Mouse (Mus musculus): ENCODE results near the gene Ptprt. TPM values are rescaled to one million over a fixed set of nuclear protein-coding genes. Genes with fewer than 3 reads are reported as not detected.
A peak's percentile ranks its signal among the peaks of the same experiment; 100 is the strongest.

Gene Ptprt
- total RNA-seq, 2 experiments from 2014 or later, result 49.0 to 53.2 TPM

DNA sequence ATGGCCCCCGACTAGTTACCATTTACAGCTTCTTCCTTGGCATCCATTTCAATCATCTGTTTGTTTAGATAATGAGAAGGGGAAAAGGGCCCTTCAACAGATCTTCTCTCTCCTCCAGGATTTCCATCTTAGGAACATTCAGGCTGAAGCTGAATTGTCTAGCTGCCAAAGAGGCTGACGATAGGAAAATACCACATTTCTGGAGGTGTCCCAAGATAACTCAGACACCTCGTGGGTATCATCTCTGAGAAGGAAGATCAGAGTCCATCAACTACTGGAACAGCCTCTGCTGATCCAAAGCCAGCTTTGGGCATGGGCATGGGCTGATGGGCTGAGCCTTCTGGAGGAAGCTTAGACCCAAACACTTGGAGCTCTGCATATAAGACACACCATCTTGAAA lies 242.8 kb downstream of the Ptprt start:
- DNase-seq (ENCODE audit: low spot score in 2 of 2), result no peak

DNA sequence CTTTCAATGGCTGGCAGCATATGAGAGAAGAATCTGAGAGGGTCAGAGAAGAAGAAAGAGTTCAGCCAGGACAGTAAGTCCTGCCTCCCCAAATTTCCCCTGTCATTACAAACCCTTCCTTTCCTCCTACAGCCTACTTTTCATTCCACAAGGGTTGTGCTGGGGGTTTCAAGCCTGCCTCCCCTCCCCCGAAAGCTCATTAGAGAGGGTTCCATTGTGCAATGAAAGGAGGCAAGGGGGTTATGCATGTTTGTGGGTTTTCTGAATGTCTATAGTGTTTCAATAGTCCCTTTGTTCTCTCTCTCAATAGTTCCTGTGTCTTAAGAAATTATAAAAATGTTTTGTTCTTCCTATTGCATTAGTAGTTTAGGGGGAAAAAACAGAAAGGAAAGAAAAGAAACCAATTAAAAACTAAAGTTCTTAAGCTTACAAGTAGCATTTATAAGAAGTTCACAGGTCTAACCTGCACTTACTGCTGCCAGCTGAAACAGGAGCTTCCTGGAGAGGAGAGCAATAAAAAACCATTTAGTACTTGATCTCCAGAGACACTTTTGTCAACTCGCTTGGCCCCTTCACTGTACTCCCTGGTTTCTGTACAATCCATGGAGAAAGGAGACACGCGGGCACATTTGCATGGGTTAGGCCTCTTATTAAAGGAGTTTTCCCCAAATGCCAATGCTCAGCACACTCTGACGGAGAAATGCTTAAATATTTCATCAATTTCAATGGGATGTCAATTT lies 247.7 kb downstream of the Ptprt start:
- peak in 1 of 2 experiments; percentile 26 for DNase-seq (ENCODE audit: low spot score in 2 of 2)

DNA sequence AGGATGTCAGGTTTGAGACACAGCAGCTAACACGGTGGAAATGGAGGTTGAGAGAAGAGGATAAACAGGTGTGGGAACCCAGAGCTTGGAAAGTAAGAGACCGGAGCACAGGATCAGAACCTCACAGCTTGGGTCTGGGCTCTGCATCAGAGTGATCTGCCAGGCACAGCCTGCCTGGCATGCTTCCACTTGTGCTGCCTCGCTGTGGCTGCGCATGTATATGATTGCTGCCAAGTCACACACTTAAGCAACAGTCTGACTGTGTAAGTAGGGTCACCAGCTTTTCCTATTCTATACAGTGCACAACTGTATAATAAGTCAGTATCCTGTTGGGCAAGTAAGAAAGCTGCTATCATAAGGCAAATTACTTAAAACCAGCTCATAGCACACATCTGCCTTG lies 249.9 kb downstream of the Ptprt start:
- DNase-seq (ENCODE audit: low spot score in 2 of 2), result peak in 1 of 2 experiments; percentile 37

DNA sequence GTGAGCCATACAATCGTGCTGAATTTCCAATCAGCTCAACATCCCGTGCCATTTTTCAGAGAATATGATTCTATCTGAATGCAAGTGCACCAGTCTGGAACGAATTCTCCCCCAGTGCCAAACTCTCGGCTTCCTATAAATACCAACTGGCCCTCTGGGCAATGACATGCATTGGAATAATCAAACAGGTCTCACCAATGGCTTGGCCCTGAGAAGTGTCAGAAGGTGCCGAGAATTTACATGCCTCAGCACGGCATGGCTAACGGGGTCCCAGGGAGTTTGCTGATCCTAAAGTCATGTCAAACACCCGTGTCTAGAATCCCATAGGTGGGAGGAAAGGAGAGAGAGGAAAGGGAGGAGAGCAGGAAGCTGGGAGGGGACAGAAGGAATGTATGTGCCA lies 251.7 kb downstream of the Ptprt start:
- DNase-seq (ENCODE audit: low spot score in 2 of 2), result no peak

DNA sequence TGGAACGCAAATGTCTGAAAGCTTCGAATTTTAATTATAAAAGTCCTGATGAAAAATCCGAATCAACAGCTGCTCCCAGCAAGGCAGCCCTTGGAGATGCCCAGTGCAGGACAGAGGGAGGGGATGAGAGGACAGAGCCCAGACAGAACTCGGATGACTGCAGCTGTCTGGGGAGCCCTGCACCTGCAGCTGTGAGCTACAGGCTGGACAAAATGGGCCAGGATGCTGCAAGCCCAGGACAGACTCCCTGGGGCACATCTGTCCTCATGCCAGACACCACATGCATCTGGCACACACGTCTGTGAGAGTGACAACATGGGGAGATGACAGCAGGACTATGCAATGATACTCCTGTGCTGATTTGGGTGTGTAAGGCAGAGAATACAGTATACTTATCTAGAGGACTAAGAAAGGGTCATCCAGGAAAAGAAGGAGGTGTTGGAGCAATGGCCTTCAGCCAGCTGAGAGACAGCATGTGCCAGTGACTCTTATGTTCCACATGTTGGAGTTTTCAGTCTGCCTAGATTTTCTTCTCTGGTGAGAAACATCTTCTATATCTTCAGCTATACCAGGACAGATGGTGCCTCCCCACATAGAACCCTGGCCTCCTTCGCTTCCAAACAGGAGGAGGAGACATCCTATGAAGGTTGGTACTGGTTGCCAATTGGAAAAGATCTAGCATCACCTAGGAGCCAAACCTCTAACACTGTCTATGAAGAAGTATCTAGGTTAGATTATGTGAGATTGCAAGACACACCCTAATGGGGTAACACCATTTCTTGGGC lies 259.4 kb downstream of the Ptprt start:
- no peak for DNase-seq (ENCODE audit: low spot score in 2 of 2)

DNA sequence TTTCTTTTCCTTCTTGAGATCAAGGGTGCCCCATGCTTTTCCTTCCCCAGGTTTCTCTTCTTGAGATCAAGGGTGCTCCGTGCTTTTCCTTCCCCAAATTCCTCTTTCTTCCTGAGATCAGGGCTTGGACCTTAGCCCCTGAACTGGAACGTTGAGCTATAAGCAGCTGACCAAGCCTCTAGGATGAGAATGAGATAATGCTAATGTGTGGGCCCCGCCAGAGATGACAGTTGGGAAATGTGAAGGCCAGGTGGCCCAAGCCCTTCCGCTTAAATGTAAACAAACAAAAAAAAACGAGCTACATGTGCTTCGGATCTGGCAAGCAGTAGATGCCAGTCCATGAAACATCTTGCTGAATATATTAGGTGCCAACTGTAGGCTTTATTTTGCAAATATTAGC lies 266.3 kb downstream of the Ptprt start:
- DNase-seq (ENCODE audit: low spot score in 2 of 2), result no peak

DNA sequence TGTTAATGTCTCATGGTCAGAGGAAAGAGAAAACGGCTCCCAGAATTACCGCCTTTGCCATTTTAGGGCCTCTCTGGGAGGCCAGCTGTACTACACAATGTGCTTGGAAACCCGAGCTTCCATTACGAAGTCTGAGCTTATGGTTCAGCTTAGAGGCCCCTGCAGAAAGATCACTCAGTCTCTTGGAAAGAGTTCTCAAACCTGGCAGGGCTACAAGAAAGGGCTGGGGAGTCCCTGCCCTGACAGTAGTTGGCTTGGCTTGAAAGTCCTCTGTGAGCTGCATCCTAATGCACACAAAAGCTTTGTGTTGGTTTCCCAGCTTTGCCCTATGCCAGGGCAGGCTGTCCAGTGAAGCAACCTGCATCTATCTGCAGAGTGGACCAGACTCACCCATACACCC lies 269.1 kb downstream of the Ptprt start:
- DNase-seq (ENCODE audit: low spot score in 2 of 2), result peak in 1 of 2 experiments; percentile 37

DNA sequence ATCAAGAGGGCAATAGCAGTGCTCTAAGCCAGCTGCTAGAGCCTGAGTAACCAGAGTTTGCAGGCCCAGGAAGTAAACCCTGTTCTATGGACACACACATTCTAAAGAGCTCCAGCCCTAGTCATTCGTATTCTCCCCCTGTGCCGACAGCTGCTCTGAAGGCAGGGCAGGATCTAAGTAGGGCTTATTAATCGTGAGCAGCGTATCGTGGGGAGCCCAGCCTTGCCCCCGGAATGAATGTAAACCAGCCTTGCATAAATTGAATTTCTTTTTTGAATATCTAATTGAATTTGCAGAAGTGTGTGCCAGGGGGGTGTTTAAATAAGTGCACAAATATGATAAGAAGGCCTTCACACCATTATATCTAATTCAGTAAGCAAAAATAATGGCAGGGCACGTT lies 283.6 kb downstream of the Ptprt start:
- no peak for DNase-seq (ENCODE audit: low spot score in 2 of 2)

DNA sequence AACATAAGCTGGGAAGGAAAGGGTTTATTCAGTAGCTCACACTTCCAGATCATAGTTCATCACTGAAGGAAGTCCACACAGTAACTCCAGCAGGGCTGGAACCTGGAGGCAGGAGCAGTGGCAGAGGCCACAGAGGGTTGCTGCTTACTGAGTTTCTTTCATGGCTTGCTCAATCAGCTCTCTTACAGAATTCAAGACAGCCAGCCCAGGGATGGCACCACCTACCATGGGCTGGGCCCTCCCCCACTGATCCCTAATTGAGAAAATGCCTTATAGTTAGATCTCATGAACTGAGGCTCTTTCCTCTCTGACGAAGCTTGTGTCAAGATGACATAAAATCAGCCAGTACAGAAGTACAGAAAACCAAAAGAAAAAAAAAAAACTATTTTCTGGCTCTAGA lies 311.9 kb downstream of the Ptprt start:
- DNase-seq (ENCODE audit: low spot score in 2 of 2), result no peak

DNA sequence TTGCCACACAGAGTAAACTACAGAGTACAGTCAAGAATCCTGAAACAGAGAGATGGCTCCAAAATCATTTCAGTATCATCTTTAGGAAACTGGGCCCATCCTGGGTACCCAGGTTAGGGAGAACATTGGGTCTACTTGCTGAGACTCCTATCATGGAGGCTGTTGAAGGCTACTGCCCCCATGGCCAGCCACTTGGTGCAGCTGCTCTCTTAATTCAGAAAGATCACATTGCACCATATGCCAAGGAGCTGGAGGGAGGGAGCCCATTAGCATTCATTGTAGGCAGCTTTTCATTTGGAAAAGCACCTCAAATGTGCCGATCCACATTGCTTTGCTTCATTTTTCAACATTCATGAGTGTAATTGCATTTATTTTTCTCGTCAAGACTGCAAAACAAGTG lies 319.1 kb downstream of the Ptprt start:
- no peak for DNase-seq (ENCODE audit: low spot score in 2 of 2)

DNA sequence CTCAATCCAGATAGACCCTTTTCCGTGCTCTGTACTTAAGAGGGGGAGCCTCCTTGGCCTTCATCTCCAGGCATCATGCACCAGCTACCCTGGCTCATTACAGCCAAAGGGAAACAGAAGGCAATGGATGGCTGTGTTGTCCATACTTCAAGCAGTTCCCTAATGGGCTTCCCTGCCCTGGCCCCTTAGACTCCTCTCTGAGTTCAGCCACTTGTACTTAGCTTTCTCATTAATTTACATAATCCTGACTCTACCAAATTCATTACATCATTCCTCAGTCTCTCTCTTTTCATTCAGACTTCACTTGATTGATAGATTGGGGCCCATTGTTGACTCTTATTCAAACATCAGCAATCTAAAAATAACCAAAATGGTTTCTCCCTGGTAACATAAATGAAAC lies 320.7 kb downstream of the Ptprt start:
- no peak for DNase-seq (ENCODE audit: low spot score in 2 of 2)

DNA sequence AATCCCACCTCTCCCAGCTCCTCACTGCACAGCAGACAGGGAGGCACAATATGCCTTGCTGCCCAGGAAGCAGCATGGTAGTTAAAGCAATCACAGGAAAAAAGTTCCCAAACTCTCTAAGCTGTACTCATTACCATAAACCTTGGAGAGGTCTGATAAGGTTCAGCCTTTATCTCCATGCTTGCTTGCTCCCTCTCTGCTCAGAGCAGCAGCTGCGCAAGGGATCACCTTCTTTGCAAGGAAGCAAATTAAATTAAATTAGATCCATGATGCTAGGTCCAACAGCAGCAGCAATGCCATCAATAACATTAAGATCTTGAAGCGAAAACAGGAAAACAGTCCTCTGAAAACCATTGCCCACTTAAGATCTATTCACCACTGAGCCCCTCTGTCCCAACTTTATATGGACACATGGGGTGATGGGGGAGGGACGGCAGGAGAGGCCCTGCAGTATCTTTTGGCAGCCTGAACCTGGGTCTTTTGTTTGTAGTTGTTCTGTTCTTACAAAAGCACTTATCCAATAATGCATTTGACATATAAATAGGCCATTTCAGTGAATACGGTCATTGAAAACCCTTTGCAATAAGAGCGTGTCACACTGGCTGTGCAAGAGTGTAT lies 328.8 kb downstream of the Ptprt start:
- no peak for DNase-seq (ENCODE audit: low spot score in 2 of 2)

DNA sequence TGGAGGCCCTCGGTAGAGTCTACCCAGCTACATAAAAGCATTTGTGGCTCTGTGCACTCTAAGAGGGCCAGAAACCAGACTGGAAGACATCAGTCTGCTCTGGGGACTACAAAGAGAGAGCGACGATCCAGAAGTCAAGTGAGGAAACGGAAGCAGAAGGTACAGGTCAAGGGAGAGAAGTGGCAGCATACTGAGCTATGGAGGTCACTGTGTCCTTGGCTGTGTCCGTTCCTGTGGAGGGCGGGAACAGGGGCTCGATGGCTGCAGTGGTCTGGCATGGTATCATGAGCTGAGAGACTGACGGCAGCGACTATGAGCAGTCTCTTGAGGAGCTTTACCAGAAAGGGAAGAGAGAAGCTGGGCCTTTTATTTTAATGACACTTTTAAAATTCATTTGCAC lies 331.5 kb downstream of the Ptprt start:
- no peak for DNase-seq (ENCODE audit: low spot score in 2 of 2)

DNA sequence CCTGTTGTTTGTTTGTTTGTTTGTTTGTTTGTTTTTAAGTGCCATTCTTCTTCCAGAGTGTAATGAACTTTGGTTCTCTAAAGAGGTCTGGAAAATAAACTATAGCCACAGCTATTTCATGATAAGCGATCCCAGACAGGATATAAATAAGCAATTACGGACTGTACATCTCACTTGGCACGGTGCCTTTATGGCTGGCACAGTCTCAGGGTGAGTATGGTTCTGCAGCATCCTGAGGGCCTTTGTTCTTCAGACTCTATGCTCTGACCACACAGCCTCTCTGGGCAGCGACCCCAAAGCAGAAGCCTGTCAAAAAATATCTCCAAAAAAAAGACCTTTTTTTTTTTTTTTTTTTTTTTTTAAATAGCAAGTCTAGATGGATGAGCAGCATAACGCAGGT lies 338.5 kb downstream of the Ptprt start:
- no peak for DNase-seq (ENCODE audit: low spot score in 2 of 2)

DNA sequence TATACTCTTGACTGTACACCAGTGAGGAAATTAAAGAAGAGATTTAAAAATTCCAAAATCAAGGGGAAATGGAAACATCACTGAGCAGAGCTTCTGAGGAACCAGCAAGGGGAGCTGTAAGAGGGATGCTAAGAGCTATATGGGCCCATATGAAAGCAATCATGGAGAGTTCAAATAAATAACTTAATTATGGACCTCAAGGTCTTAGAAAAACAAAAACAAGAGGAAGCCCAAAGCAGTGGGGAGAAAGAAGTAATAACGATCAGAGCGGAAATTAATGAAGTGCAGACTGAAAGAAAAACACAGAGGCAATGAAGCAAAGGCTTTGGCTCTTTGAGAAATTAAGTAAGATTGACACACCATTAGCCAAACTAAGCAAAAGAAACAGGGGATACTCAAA lies 353.0 kb downstream of the Ptprt start:
- DNase-seq (ENCODE audit: low spot score in 2 of 2), result no peak

DNA sequence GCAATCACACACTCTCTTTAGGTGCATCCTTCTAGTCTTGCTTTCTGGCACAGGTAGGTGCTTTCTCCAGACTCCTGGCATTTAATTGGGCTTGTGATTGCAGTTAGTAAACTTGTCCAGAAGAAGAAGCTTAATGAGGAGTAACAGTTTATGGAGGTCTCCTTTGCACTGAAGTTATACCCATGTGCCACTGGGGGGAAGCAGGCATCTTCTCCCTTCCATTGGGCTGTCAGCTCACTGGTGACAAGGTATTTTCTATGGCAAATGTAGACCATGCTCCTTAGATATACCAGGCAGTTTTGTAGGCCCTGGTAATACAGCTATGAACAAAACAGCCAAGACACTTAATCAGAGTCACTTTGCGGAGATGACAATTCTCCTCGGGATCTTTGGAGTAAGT lies 366.9 kb downstream of the Ptprt start:
- DNase-seq (ENCODE audit: low spot score in 2 of 2), result no peak

DNA sequence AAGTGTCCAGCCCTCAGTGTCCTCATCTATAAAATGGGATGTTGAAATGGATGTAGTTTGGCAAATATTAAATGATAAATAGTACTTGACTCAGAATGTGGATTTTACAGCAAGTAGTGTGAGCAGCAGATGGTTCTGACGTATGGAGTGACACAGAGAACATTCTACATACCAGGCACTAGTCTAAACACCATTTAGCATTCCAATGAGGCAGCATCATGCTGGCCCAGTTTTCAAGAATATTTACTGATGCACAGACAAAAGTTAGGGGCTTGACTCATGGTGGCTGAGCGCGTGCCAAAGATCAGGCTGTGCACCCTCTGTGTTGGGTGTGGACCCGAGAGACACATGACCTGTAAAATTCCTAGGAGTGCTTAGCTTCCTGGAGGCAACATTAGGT lies 378.3 kb downstream of the Ptprt start:
- peak in 1 of 2 experiments; percentile 34 for DNase-seq (ENCODE audit: low spot score in 2 of 2)

DNA sequence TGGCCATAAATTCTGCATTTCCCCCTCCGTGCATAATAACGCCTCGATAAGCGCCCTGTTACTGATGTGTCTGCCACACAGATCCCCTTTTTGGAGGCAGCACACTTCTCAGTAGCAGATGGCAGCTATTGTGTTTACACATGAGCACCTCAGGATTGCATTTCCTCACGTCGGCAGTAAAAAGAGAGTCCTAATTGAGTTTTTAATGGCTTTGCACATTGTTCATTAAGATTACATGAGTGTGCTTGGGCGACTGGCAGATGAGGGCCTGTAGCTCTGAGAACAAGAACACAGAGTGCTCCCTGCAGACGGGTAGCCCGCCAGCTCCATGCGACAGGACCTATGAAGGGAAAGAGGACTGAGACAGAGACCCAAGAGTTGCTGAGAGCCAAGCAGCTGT lies 378.8 kb downstream of the Ptprt start:
- DNase-seq (ENCODE audit: low spot score in 2 of 2), result peak in 1 of 2 experiments; percentile 7

DNA sequence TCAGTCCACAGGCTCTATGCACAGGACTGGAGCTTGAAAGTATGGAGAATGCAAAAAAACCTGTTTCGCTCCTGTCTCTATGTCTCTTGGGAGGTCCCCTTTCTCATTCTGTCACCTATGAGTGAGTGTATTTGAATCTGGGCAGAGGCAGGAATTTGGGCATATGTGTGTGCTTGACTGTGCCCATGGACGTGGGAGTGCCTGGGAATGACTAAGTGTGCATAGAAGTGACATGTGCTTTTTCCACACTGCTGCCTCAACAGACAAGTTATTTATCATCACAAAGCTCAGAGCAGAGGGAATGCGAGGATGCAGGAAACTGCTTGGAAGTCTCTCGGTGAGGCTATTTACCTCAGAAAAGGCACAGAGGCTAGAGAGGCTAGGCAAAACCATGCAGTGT lies 387.1 kb downstream of the Ptprt start:
- peak; percentile 46 to 70 for DNase-seq (ENCODE audit: low spot score in 2 of 2)

DNA sequence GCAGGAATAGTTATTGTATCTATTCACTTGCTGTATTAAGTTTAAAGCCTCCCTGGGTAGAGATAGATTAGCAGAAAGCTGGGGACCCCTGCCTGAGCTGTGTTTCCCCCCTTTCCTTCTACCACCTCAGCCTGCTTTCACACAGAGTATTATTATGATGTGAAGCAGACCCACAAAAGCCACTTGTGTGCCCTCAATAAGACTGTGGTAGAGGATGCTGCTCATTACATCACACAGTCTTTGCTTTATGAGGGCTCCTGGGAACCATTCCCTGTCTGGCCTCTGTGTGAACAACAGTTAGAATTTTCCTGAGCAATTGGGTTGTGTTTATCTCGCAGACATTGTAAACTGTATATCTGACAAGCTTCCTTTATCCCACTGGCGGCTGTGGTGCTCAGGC lies 409.7 kb downstream of the Ptprt start:
- DNase-seq (ENCODE audit: low spot score in 2 of 2), result no peak

DNA sequence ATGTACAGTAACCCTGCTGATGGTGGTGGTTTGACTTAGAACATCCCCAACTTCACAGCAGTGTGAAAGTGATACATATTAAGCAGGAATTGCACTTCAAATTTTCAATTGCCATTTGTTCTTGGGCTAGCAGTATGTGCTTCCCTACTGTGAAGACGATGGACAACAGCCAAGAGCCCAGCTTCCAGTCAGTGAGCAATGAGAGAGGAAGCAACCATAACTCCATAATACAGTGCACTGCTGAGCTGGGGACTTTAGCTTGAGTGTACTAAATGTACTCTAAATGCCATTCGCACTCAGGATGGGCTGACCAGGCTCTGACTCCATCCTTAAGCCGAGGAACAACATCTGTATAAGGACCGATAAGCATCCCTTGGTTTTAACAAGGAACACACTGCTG lies 412.7 kb downstream of the Ptprt start:
- peak in 1 of 2 experiments; percentile 18 for DNase-seq (ENCODE audit: low spot score in 2 of 2)

DNA sequence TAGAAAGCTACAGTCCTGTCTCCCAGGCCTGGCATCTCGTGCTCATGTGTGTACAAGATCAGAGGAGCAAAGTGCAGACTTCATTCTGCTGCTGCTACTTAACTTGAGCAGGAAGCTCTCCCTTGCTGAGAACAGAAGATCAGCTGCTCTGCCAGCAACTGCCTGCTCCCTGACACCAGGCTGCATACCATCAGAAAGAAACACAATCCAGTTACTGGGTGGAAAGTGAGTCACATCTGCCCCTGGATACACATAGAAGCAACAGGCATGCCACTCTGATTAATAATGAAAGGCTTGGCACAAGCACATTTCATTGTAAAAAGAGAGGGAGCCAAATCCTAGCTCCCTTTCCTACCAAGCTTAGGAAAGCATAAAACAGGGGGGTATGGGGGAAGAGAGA lies 438.5 kb downstream of the Ptprt start:
- no peak for DNase-seq (ENCODE audit: low spot score in 2 of 2)

Data from layer of hippocampus, adult 18-20 months (tissue).